Mouse (Mus musculus) bone marrow, adult 2 months (tissue): ENCODE measurements around the gene Gga3.

ENCODE experiments used
- CTCF ChIP-seq: fragments of 200-500 bp; IDR thresholded peaks from 2 replicates; pipeline ENCODE4 v1.5.1; 2011; ENCODE audit warnings: low read length, control low read depth; ENCODE audit not compliant: control insufficient read depth, insufficient read depth
- POLR2A ChIP-seq: fragments of 200-500 bp; IDR thresholded peaks from 2 replicates; pipeline ENCODE4 v1.6.1; 2011; ENCODE audit warnings: low read depth, mild to moderate bottlenecking, control low read depth, low read length, borderline replicate concordance; ENCODE audit not compliant: control insufficient read depth

GRCm38 (mm10) chr11:115536856-115537568, 66.8 kb downstream of the Gga3 start:
- no peak for TF ChIP-seq POLR2A
- TF ChIP-seq CTCF = no peak
